Mouse (Mus musculus) erythroblast, embryonic 14.5 days (primary cell): ENCODE measurements around the gene P2ry14.
"Not testable (repeated sequence)": the region's sequence is repeated elsewhere in the genome, so short reads cannot be mapped to it uniquely, and the experiment has no call there.

Experiments
- GATA1 ChIP-seq: IDR thresholded peaks from 2 replicates; pipeline ENCODE4 v1.6.1; 2012; ENCODE audit warnings: low read length, inconsistent platforms, mixed read lengths
- TAL1 ChIP-seq: IDR thresholded peaks from 3 replicates; pipeline ENCODE4 v1.6.1; 2012; ENCODE audit warnings: low read length, inconsistent platforms, mixed read lengths

- not testable (repeated sequence) for TF ChIP-seq GATA1, TAL1
Observed at GRCm38 (mm10) chr3:59140941-59141340, 12.5 kb downstream of the P2ry14 start.
